Mouse (Mus musculus) kidney, postnatal 25 days (tissue): ENCODE results near the gene Fgfr3.
A peak's percentile ranks its signal among the peaks of the same experiment; 100 is the strongest.

Source experiments
- DNase-seq, 2 experiments: peaks; one replicate each; pipeline ENCODE4 v3.0.0; 2021; ENCODE audit warnings: mixed read lengths in 2 of 2

The Fgfr3 gene

DNA sequence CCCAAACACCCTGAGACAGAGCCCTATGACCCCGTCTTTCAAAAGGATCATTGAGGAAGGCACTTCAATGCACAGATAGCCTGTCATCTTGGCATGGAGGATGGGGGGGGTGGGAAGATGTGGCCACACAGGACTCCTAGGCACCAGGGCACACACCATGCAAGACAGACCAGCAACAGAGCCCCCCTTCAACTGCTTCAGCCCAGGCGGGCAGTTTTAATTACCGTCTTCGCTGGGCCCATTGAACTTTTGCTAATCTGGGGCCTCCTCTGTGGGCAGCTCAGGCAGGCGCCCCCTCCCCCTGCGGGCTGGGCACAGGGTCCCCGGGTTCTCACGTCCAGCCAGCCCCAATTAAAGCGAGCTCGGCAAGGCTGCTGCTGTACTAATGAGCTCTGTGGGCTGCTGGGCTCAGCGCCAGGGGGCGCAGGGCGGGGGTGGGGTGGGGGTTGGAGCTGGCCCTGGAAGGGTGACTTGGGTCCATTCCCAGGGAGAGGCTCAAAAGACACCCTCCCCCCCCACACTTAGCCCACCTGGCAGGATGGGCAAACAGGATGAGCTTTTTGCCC, 23.4 kb upstream of the Fgfr3 start:
- no peak for DNase-seq

DNA sequence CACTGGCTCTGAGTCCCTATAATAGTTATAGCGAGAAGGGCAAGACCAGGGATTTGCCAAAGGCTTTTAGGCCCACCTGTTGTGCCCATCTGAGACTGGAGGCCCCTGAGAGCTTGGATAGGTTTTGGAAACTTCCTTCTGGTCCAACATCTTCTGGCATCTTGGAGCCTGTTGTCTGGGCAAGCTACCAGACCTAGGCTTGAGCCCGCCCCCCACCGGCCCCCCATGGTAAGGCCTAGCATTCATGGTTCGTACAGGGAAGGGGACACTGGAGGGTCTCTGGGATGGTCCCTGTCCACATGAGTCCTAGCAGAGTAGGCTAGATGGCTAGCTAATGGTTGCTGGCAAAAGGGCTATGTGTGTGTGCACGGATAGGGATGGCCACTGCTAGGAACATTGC, 22.8 kb upstream of the Fgfr3 start:
- DNase-seq, result no peak

DNA sequence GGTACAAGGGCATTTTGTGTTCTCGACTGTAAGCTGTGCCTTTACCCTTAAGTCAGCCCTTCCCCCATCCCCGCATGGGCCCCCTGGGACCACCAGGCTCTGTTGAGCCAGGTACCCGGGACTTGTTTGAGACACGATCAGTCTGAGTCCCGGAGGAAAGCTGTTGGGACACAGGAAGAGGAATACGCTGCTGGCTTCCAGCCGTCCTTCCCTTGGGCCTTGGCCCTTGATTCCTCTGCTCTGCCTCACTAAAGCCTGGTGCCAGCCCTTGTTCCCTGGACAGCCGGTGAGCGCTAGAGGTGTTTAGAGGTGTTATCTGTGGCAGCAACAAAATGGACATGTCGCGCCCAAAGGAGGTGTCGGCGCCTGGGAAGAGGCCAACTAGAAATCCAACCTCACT, 21.5 kb upstream of the Fgfr3 start:
- DNase-seq, result no peak

DNA sequence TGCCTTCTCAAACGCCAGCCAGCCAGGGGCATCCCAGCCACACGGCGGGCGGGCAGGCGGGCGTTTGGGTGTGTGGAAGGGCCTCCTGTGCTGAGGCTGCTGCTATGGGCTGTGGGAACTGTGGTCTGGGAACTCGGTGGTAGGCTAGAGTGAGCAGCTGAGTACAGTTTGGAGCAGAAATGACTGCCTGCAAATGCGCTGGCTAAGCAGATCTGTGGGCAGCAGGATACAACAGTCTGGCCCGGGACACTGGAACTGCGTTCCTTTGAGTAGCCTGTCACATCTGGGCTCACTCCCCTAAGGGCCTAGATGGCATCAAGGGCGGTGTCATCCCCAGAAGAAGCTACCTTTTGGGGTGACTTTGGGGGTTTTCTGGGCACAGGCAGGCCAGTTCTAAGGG, 19.6 kb upstream of the Fgfr3 start:
- DNase-seq, result peak; percentile 37 to 61

DNA sequence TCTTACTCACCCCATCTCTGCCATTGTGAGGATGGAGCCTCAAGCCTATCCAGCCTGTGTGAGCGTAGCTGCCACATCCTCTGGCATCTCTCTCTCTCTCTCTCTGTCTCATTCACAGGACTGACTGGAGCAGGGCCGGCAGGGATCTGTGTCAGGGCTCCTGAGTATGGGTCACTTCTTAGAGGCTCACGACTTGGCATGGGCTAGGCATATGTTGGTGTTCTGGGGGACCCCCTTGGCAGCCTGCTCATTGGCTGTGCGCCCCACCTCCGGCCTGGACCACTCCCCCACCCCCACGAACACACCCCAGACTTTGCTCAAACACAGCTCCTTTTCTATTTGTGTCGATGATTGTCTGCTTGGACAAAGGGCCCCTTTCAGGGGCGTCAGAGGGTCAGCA, 17.5 kb upstream of the Fgfr3 start:
- no peak for DNase-seq

DNA sequence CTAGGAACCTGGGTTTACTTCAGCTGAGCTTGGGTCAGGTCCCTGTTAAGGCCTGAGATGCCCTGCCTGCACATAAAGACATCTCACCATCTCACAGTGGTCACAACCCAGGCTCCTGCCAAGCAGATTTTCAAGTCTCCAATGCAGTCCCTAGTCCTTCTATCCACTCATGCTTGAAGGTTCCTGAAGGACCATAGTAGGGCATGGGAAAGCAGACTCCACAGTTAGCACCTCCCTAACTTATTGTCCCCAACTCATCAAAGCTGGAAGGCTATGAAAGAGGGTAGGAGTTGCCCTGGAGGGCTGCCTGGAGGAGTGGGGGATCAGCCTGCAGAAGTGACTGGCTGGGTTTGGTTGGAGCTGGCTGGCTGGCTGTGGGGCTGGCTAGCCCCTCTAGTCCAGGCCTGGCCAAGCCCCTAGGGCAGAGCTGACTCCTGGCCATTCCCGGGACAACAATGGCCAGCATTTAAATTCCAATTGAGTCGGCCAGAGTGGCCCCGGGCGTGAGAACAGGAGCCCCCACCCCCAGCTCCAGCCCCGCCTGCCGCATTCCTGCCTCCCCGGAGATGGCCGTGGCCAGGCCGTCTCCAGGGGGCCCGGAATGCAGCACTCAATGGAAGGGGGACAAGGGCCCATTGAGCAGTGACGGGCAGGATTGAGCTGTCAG, 16.4 kb upstream of the Fgfr3 start:
- no peak for DNase-seq

DNA sequence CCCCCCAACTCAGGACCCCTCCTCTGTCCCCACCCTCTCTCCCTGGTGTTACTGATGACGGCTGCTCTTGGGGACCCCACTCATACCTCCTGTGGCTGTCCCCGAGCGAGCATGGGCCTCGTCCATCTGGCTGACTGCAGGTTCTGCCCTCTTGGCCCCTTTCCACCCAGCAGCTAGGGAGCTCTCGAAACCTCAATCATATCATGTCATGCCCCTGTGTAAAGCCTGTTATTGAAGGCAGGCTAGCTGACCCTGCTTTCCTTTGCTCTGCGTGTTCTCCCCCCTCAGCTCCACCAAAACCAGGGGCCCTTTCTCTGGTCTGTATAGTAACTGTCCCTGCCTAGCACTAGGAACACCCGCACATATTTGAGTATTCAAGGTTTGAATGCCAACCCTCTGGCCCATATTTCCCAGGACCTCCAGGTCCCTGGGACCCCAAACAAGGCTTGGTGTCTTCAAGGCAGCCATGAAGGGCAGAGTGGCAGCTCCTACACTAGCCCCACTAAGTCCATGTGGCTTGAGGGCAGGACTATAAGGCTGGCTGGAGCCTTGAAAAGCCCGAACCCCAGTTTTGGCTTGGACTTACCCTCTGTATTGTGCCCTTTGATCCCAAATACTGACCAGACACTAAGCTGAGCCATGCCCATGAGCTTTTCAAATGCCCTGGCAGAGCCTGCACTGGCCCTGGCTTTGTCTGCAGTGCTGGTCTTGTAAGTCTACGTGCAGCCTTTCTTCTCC, 15.7 kb upstream of the Fgfr3 start:
- no peak for DNase-seq

DNA sequence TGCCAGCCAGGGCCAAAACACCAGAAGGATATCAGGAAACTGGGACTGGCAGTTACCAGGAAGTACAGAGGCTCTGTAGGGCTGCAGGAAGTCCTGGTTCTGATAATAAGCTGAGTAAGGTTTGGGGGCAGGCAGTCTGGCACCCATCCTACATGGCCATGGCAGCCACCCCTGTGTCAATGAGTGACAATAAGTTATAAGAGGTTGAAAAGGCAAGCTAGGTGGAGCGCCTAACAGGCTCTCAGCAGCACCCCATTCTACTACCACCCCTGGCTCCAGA, 15.2 kb upstream of the Fgfr3 start:
- DNase-seq, result no peak

DNA sequence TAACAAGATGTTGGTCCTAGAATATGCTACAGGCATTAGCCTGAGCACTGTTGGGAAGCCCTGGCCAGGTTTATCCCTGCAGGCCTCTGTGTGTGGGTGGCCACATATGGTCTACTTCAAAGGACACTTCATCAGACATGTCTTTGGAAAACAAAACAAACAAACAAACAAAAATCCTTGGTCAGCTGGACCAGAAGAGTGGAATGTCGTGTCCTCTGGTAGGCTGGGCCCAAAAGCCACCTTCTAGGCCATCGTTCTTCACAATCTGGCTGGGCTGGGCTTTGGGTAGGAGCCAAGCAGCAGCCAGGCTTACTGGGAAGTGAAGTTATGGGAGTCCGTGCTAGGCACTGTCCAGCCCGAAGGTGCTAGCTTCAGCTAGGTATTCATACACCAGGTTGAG, 14.3 kb upstream of the Fgfr3 start:
- DNase-seq, result no peak

DNA sequence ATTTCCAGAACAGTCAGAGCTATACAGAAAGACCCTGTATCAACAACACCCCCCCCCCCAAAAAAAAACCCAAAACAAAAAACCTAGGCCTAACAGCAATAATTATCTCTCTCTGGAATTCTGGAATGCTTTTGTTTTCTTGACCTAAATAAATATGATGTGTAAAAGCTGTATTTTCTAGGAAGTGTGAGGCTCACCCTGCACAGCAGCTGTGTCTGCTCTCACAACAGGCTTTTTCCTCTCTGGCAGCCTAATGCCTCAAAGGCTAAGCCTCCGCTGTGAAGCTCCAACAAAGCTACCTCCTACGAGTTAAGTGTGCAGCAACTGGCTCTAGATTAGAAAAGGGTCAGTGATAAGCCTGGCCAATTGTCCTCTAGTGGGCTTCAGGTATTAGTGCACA, 12.4 kb upstream of the Fgfr3 start:
- DNase-seq, result no peak

DNA sequence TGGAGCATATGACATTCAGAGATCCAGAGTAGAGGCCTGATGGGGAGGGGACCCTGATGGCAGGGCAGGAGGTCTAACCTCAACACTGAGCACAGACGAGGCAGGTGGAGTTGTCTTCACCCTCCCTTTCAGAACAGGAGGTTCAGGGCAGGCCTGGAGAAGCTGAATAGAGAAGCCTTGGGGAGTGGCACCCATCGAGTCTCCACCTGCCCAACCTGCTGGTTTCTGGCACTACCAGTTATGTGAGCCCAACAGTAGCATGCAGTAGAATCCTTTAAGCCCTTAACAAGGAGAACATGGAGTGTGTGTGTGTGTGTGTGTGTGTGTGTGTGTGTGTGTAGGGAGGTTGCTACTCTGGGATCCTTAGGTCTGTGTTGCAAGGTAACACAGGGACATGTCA, 8.9 kb upstream of the Fgfr3 start:
- DNase-seq, result no peak

DNA sequence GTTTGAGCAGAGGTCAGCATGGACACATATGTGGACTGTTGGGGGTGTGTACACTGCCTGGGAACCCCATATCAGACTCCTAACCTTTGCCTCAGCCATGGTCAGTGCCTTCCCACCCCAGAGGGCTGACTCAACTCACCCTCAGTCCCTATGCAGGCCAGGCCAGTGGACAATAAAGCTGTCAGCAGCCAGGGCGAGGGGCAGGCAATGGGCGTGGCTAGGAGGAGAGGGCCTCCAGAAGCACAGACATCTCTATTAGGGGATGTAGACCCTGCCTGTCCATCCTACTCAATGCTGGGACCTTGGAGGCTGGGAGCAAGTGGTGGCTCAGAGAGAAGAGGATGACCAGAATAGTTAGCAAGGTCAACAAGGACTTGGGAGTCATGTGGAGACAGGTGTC, 6.3 kb upstream of the Fgfr3 start:
- peak in 1 of 2 experiments; percentile 29 for DNase-seq

DNA sequence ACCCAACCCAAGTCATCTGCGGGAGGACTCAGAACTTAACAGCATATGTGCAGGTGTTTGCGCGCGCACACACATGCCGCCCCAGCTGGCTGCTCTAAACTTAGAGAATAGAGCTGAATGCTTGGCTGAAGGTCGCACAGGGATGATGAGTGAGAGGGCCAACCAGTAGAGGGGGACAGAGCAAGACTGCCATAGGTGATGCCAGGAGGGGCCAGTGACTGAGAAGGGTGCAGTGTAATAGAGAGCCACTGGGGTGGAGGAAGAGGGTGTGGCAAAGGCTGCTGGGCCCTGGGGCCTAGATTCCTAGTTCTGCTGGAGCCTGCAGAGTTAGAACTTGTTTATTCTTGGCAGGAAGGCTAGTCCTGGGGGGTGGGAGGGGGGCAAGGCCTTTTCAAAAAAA, 5.0 kb upstream of the Fgfr3 start:
- DNase-seq, result peak in 1 of 2 experiments; percentile 33

DNA sequence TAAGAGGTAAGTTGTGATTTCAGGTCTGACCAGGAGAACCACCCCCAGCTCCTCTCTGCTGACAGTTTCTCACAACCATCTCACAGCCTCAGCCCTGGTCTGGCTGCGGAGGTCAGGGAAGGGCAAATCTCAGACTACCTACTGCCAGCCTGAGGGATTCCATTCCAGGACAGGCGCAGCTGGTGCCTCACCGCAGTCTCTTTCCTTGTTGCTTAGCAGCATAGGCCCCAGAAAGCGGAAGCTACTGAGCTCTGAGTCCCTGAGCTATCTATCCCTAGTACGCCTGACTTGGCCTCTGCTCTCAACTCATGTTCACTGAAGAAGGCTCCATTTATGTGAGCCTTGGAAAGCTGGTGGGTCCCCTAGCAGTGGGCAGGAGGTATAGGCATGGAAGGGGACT, 3.0 kb upstream of the Fgfr3 start:
- no peak for DNase-seq

DNA sequence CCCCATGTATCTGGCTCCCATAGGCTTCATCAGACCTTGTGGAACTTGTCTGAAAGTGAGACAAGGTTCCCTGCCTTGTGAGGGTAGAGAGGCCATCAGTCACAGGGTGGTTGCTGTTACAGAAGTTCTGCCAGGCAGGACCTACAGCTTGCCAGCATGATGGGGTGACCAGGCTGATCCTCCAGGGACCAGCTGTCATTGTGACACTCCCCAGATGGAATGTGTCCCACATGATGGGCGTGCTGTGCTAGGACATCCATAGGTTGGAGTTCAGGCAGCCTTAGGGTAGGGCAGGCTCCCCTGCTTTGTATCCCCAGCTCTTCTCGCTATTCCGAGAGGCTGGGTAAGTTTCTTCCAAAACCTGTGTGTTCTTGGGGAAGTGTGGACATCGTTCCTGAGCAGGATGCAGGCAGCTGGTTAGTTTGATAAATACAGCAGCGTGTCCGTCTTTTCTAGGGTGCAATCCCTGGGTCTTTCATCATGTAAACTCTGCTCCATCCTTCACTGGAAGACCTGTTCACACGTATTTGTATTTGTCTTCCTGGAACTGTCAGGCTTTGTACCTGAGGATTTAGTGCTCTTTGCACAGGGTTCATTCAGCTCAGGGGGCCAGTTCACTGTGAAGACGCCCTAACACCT, 503 bp upstream of the Fgfr3 start:
- DNase-seq, result no peak

DNA sequence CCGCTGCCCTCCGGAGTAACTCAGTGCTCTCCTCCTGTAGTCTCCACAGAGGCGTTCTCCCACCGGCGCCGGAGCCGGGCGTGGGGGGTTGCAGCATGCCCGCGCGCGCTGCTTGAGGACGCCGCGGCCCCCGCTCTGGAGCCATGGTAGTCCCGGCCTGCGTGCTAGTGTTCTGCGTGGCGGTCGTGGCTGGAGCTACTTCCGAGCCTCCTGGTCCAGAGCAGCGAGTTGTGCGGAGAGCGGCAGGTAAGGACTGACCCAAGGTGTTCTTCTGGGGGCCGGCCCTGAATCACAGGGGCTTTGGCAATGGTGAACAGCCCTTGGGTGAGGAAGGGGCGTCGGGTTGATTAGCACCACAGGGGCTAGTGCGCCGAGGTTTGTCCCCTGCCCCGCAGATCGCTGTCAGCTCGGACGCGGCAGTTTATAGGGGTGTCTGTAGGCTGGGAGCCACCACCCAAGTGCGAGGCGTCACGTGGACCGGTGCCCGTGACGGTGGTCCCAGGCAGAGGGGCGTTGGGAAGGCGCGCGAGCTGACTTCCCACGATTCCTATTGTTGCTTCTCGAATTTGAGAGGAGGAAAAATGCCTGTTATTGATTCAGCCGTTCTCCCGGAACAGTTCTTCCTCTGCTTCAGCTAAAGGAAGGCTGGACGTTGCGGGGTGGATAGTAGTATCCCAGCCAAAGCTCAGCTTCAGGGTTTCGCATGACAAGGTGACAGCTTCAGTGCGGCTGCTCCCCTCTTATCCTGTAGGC, 968 bp downstream of the Fgfr3 start:
- DNase-seq, result no peak

DNA sequence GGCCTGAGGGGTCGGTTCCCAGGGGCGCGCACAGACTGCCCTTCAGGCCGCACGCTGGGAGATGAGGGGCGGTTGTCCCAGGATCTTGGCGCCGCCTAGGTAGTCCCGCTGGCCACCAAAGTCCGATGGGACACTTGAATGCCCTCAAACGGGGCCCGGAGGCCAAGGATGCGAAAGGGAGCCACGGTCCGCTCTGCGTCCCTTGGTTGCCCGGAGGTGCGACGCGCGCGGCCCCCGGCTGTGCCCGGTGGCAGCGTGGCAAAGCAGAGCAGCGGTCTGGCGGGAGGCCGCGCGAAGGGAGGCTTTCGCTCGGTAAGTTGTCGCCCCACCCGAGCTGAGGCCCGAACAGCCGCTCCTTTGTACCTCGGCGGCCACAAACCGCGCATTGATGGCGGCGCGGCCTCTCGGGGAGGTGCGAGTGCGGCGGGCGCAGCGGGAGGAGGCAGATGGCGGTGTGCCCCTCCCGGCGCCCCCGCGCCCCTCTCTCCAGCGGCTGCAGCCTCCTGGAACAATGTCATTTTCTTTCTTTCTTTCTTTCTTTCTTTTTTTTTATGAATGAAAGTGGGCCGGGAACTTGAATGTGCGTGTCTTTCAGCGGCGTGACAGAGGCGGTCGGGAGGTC, 1.7 kb downstream of the Fgfr3 start:
- DNase-seq, result peak; percentile 44 to 68

DNA sequence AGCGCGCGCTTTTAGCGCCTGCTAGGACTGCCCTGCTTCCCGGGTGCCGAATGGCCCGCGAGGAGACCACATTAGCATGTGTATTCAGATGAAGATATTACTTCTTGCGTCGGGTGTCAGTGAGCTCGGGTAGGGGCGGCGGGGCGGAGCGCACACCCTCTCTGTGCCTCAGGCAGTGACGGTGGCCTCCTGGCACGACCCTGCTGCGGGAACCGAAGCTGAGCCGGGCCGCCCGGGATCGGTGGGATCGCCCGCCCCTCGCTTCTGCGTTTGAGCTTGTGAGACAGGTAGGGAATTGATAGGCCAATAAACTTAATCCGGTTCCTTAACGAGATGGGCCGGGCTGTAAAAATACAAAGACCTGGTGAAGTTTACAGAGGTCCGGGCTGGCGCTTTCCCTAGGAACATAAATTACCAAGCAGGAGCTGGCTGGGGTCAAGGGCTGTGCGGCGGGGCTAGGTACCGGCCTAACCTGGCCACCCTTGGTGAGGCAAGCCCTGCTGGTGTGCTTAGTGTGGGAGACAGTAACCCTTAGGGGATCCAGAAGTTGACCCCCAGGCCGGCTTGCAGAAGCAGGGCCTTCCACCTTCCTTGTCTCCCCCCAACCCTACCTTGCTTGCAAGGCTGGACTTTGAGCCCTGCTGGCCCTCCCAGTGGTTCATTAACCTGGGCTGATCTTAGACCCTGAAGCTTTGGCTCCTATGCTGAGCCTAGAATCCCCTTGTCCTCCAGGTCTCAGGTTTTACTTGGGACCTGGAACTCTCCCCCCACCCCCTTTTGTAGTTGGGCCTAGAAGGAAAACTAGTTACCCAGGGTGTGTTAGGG, 2.4 kb downstream of the Fgfr3 start:
- peak; percentile 77 to 90 for DNase-seq

DNA sequence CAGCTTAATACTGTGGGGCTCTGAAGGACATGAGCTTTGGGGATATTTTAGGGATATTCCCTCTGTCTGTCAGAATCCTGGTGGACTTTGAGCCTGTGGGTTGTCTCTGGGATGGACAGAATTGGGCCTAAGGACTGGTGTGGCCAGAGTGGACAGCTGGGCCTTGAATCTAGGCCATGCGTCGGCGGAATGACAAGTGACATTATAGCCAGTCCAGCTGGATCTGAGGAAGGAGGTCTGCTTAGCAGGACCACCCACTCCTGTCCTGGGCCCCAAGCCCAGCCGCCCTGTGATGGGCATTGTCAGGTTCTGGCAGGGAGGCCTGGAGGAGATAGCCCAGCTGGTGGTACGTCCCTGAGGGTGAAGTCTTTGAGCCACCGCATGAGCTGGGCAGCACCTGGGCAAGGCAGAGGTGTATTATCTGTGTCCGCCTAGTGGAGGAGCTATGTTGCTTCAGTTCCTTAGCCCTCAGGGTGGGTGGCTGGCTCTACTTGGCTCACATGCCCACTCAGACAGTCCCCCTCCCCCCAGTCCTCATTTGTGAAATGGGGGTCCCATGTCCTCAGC, 4.7 kb downstream of the Fgfr3 start:
- DNase-seq, result peak in 1 of 2 experiments; percentile 43

DNA sequence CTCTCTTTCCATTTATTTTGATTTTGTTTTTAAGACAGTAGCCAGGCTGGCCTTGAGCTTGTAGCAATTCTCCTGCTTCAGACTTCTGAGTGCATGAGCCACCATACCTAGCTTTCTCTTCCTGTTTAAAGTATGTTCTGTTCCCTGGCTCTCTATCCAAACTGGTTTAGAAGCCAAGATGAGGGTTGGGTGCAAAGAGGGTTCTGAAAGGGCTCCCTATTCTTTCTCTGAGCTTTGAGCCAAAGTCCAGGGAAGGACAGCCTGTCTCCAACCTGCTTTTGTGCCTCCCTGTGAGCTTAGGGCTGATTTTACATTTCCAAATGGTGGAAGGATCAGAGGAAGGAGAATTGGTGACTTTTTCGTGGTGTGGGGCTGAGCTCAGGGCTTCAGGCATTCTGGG, 5.4 kb downstream of the Fgfr3 start:
- peak in 1 of 2 experiments; percentile 24 for DNase-seq

DNA sequence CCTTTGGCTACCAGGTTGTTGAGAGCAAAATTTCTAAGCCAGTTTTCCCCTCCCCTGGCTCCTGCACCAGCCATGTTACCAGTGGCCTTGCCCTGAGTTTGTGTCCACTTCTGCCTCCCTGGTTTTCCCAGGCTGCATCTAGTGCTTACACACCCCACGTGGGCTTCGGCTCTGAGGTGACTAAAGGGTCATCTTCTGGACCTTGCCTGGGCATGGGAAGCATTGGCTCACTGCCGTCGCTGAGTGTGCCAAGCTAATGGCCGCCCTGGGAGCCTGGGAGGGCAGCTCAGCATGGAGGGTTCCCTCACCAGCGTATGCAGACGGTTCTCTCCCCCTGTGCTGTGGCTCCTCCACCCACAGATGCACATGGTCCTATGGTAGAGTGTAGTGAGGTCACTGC, 7.4 kb downstream of the Fgfr3 start:
- peak; percentile 87 to 94 for DNase-seq

DNA sequence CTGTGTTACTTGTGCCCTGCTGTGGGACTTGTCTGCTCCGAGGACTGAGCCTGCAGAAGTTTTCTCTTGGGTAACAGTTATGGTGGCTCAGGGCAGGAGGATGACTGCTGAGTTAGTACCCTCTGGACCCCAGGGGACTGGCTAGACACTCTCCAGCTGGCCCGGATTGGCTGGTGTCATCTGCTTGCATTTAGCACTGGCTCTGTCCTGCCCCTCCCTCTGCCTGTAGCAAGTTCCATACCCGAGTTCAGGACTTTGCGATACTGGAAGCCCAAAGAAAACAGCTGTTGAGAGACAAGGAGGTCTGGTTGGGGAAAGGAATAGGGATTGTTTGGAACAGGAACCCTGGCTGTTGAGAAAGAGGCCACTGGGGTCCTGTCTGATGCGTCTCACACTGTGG, 9.0 kb downstream of the Fgfr3 start:
- DNase-seq, result no peak
